Mouse (Mus musculus): Measurements from ENCODE around the gene Car6.
A peak's percentile ranks its signal among the peaks of the same experiment; 100 is the strongest.

Gene Car6

DNA sequence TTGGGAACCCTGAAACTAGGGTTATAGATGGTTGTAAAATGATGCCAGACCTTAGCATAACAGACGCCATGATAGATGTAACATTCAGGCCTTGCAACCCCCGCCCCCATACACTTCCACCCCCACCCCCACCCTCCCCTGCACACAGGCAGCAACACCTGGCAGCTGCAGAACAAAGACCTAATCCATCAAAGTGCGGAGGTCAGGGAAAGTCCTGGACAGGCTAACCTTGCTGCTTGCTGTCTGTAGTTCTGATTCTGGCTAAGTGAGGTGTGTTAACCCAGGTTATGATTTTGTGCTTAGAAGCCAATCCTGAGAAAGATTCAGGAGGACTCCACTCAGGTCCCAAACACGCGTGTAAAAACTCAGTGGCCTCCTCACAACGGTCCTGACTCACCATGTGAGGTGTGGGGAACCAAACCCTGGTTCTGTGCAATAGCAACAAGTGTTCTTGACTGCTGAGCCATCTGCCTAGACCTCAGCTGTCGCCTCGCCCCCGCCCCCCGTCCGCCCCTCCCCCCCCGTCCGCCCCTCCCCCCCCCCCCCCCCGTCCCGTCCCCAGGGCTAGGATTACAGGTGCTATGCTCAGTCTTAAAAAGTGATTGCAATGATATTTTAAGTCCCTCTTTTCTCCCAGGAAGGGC, 28.7 kb upstream of the Car6 start:
- no peak for ATAC-seq (ENCODE audit: low TSS enrichment)

DNA sequence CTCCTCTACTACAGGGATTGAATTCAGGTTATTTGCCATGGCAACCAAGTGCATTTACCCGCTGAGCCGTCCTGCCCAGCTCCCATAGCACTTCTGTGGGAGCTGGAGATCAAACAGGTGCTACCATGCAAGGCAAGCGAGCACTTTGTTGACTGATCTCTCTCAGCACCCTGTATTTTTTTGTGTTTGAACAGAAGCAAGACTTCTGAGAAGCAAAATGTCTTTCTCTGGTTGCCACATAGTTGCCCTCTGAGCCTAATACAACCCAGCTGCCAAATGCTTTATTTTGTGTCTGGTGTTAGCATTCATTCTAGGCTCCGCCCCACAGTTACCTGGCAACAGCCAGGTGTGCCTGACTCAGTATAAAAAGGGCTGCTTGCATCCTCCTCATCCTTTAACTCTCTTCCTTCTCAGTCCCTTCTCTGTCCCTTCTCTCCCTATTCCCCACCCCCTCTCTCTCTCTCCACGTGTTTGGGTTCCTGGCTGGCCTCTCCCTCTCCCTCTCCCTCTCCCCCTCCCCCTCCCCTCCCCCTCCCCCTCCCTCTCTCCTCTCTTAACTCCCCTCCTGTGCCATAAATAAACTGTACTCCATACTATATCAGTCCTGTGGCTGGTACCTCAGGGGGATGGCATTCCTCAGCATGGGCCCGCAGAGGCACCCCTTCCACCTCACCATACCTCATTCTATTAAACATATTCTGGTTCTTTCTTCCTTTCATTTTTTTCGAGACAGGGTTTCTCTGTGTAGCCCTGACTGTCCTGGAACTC, 27.6 kb upstream of the Car6 start:
- no peak for ATAC-seq (ENCODE audit: low TSS enrichment)

DNA sequence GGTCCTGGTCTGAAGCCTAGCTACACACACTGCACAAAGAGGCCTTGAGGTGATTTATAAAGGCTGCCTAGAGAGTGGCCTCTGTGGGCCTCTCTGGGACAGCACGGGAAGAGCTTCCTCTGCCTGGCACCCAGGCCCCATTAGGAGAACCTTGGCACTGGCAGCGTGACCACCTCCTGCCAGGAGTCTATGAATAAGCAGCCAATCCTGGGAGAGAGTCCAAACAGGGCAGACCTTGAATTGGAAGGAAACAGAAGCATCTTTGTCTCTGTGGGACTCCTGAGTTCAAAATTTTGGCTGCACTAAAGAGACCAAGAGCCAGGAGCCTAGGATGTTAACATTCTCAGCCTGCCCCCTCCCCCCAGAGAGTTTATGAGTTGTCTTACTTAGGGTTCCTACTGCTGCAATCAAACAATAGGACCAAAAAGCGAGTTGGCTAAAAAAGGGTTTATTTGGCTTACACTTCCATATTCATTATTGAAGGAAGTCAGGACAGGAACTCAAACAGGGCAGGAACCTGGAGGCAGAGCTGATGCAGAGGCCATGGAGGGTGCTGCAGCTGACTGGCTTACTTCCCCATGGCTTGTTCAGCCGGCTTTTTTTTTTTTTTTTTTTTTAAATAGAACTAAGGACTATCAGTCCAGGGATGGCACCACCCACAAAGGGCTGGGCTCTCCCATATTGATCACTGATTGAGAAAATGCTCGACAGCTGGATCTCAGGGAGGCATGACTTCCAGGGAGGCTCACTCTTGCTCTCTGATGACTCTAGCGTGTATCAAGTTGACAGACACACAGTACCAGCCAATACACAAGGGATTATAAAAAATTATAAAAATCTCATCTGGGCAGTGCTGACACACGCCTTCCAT, 25.9 kb upstream of the Car6 start:
- ATAC-seq (ENCODE audit: low TSS enrichment), result peak; percentile 58

DNA sequence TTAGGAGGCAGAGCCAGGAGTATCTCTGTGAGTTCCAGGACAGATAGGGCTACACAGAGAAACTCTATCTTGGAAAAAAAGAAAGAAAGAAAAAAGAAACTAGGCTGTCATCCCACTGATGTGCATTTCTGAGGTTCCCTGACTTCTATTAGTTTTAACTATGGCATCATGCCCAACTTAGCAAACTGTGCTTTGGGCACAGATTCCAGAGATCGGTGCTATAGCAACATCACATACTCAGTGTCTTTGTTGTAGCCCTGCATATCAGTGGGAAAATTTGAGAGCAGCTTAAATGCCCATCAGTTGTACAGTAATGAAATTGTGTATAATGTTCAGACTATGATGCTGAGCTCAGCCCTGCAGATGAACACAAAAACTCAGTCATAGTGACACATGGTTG, 24.6 kb upstream of the Car6 start:
- ATAC-seq (ENCODE audit: low TSS enrichment), result no peak

DNA sequence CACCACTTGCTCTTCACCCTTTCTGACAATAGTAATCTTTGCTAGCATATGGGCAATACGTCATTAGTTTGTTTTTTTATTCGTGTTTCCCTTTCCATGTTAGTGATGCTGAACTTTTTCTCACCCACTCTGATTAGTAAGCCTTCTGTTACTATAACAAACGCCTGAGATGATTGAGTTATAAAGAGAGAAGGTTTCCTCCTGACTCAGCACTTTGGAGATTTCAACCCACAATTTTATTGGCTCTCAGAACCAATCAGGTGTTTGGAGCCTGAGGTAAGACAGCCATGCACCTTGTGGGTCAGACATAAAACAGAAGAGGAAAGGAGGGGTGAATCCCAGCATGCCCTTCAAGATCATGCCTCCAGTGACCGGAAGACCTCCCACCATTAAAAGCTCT, 22.7 kb upstream of the Car6 start:
- ATAC-seq (ENCODE audit: low TSS enrichment), result no peak

DNA sequence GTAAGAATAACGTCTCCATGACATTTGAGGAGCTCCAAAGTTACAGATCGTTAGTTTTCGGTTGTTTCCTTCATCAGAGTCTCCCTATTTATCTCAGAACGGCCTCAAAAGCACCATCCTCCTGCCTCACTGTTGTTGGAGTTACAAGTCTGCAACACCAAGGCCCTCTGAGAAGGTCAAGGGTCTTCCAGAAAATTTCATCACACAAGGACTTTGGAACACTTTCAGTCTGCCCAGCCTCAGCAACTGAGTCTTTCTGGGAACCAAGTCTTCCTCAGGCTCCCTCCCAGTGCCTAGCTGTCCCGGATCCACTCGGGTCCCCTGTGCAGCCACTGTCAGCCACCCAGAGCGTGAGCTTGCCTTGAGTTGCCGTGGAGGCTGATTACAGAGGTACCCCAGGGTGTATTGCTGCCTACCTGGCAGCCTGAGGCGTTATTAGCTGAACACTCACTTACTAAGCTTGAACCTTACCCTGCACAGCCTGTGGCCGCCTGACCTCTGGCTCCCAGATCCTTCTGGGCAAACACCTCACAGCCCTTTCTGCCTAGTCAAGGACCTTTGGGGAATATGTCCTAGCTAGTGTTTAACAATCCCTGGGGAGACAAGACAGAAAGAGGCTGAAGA, 20.0 kb upstream of the Car6 start:
- no peak for ATAC-seq (ENCODE audit: low TSS enrichment)

DNA sequence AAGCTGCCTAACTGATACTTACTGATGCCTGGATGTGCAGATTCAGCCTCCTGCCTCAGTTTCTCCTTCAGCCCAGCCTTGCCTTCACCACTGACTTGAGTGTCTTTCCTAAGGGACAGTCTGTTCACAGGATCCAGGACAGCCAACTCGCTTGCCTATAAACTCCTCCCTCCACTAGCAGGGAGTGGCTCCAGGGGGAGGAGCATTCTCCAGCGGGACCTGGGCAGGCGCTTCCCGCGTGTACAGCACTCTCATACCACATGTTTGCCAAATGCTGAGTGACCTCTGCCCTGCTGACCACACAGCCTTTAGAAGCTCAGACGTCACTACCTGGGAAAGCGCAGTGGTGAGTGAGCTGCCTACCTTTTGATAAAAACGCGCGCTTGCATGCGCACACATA, 19.5 kb upstream of the Car6 start:
- ATAC-seq (ENCODE audit: low TSS enrichment), result no peak

DNA sequence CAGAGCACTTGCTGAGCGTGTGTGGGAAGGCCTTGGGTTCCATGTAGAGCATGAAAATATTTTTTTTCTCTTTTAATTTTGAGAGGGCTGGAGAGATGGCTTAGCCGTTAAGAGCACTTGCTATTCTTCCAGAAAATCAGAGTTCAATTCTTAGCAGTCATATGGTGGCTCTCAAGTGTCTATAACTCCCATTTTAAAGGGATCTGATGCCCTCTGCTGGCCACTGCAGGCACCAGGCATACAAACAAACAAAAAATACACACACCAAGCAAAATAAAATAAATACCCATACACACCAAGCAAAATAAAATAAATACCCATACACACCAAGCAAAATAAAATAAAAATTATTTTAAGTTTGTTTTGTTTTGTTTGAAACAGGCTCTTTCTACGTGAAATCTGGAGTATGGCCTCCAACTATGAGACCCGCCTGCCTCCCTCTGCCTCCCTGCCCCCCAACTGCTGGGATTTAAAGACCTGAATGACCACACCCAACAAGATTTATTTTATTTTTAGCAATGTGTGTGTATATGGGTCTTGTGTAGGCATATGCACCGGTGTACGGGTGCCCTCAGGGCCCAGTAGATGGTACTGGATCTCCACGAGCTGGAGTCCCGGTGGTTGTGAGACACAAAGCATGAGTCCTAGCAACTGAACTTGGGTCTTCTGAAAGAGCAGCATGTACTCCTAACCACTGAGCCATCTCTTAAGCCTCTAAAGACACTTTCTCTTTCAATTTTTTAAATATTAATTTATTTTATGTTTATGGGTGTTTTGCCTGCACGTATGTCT, 18.6 kb upstream of the Car6 start:
- no peak for ATAC-seq (ENCODE audit: low TSS enrichment)

DNA sequence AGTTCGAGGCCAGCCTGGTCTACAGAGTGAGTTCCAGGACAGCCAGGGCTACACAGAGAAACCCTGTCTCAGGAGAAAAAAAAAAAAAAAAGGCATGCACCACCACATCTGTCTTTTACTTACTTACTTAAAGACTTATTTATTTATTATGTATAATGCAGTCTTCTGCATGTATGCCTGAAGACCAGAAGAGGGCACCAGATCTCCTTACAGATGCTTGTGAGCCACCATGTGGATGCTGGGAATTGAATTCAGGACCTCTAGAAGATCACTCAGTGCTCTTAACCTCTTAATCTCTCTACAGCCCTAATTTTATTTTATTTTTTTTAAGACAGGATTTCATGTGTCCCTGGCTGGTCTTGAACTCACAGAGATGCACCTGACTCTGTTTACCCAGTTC, 16.8 kb upstream of the Car6 start:
- no peak for ATAC-seq (ENCODE audit: low TSS enrichment)

DNA sequence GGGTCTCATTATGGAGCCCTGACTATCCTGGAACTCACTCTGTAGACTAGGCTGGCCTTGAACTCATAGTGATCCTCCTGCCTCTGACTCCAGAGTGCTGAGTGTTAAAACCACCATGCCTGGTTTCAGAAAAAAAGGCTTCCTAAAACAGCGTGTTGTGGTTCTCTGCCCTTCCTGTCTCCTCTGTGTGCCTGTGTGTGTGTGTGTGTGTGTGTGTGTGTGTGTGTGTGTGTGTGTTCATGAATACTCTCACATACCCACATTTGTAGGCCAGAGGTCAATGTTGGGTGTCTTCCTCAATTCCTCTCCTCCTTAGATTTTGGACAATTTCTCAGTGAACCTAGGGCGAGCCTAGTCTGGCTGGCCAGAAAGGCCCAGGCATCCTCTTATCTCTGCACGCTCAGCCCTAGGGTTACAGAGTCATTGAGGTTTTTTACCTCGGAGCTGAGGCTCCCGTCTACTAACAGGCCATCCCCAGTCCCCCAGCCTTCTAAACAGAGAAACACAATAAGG, 16.0 kb upstream of the Car6 start:
- no peak for ATAC-seq (ENCODE audit: low TSS enrichment)

DNA sequence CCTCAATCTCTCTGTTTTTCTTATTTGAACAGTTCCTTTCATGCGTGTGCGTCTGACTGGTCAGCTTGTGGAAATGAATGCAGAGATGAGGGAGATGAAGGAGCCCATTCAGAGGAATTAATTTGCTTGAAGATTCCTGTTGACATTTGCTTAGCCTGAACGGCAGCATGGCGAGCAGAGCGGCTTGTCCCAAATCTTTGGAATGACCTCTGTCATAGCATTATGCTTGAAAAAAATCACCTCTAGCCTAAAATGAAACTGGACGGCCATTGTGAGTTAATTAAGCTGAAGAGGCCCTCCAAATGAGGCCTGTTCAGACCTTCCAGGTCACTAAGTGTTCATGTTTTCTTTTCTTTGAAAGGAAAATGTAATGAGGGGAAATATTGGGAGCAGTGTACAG, 15.3 kb upstream of the Car6 start:
- ATAC-seq (ENCODE audit: low TSS enrichment), result no peak

DNA sequence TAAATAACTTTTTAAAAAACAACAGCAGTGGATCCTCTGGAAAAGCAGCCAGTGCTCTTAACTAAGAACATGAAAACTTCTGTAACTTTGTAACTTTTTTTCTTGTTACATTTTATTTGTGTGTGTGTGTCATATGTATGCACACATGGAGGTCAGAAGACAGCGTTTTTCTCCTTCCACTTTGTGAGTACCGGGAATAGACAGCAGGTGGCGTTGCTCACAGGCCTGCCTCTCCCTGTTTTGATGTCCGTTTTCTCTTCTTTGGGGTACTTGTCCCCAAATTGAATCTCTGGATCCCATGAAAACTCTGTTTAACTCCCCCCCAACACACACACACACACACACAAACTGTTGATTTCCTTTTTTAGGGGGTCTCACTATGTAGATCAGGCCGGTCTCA, 12.8 kb upstream of the Car6 start:
- no peak for ATAC-seq (ENCODE audit: low TSS enrichment)

DNA sequence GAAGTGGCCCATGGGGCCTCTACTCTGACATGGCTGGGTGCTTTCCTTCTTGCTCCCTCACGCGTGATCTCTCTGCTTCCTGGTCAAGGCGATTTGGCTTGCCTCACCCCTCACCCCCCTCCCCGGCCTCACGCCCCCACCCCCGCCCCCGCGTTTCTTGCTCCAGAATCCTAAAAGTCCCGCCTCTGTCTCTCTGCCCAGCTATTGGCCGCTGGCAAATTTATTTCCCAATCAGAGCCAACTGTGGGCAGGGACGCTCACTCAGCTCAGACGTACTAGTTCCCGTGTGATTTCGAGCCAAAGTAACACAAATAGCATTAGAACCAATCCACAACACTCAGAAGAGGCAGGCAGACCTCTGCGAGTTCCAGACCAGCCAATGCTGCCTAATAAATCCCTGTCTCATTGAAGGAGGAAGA, 11.4 kb upstream of the Car6 start:
- ATAC-seq (ENCODE audit: low TSS enrichment), result no peak

DNA sequence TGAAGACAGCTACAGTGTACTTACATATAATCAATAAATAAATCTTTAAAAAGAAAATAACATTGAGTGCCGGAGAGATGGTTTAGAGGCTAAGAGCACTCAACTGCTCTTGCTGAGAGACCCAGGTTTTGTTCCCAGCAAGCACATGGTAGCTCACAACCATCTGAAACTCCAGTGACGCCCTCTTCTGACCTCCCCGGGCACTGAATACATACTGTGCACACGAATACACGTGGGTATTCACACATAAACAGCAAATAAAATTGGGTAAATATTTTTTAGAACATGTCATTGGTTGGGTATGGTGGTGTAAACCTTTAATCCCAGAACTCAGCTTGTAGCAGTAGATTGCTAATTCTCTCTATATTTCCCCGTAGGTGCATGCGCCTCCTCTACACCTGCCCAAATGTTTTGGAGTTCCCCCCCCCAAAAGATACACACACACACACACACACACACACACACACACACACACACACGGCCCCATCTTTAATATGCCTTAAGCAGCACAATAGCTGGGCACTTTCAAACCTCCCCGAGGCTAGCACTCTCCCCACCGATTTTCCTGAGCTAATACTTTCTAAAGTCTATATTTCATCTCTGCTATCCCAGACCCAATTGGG, 10.9 kb upstream of the Car6 start:
- ATAC-seq (ENCODE audit: low TSS enrichment), result no peak

DNA sequence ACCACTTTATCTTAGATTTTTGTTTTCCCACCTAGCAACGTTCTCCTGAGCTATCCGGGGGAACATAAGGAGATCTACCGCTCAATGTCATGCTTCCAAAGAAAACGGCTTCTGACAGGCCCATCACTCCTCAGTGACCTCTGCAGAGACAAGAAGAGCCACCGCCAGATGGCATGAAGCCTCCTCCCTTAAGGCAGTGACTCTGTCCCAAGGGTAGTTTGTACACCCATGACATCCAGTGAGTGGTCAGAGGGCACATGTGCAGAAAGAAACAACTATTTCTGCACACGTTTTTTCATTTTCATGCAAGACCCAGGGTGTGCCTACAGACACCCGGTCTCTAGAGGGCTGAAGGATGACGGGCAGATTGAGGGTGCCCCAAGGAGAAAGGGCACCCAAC, 9.2 kb upstream of the Car6 start:
- ATAC-seq (ENCODE audit: low TSS enrichment), result no peak

DNA sequence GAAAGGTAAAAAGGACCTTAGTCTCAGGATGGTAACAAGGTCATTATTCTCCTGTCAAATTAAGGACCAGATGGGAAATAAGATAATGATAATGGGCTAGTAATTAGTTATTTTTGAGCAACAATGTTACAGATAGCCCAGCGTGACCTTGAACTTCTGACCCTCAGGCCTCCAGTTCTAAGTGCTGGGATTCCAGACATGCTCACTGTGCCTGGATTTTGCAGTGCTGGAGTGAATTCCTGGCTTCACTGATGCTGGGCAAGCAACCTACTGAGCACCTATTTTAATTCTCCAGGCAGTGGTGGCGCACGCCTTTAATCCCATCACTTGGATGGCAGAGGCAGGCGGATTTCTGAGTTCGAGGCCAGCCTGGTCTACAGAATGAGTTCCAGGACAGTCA, 8.6 kb upstream of the Car6 start:
- no peak for ATAC-seq (ENCODE audit: low TSS enrichment)

DNA sequence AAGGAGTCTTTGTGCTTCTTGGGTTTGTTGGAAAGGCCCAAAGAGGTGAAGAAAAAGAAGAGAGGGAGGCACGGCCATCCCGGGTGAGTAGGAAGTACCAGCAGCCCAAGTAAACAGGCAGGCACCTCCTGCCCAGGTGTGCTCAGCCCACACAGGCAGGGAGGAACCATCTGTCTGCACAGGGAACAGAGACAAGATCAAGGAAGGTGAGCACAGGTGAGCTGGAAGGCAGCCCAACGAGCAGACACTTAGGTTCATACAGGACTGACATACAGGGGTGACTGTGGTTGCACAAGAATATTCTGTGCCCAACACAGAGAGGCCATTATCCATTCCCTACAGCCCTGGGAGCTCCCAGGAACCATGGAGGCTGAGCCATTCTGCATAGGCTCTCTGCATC, 3.7 kb upstream of the Car6 start:
- no peak for ATAC-seq (ENCODE audit: low TSS enrichment)

DNA sequence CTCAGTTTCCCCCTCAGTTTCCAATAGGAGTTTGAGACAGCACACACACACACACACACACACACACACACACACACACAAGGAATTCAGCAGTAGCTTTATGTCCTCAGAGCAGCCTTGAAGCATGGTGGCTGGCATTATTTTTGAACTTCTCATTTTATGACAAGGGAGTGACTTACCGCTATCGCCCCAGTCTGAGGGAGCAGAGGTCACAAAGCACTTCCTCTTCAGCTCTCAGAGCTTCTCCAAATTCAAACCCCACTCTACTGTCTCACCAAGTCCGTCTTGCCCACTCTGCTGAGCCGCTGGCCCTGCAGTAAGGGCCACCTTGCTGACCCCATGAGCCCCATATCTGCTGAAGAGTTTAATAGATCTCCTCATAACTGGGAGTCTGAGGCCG, 1.6 kb upstream of the Car6 start:
- no peak for ATAC-seq (ENCODE audit: low TSS enrichment)

DNA sequence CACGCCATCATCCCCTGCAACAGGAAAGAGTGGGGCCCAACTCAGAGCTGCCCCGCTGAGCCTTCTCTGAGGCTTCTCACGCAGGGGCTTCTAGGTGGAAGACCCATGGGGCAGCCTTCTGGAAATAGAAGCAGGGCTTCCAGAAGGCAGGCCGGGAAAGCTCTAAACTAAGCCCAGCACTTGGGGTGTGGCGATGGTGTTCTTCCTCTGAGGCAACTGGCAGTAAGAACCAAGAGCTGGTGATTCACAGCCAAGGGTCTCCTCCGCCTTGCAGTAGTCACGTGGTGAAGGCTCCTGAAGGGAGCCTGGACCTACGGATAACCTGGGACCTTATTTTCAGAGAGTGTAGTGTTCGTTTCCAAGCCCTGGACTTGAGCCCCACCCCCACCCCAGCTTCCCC, 2.9 kb downstream of the Car6 start:
- ATAC-seq (ENCODE audit: low TSS enrichment), result no peak

DNA sequence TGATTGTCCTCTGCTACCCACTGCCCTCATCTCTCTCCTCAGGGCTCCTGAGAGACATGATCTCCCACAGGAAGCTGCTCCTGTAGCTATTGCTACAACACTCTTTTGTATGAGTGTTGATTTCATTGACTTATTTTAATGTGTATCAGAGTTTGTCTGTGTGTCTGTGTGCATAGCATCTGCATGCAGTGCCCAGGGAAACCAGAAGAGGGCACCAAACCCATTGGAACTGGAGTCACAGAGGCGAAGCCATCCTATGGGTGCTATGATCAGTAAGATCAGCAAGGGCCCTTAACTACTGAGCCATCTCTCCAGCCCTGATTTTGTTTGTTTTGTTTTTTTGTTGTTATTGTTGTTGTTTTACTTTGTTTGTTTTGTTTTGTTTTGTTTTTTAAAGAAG, 7.2 kb downstream of the Car6 start:
- ATAC-seq (ENCODE audit: low TSS enrichment), result no peak

DNA sequence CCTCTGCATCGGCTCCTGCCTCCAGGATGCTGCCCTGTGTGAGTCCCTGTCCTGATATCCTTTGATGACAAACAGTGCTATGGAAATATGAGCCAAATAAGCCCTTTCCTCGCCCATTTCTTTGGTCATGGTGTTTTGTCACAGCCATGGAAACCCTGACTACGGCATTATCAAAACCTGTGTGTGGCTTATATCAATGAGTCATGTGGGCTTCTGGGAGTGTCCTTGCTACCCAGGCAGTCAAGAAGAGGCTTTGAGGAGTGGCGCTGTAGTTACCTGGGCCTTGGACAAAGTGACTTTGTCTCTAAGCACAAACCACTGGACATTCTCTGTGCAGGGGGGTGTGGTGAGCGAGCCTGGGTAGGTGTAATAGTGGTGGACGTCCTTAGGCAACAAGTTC, 8.9 kb downstream of the Car6 start:
- ATAC-seq (ENCODE audit: low TSS enrichment), result no peak

Data from frontal cortex, adult (tissue).